ENCODE assay signal across 10 mouse cellular contexts in the genomic region with DNA sequence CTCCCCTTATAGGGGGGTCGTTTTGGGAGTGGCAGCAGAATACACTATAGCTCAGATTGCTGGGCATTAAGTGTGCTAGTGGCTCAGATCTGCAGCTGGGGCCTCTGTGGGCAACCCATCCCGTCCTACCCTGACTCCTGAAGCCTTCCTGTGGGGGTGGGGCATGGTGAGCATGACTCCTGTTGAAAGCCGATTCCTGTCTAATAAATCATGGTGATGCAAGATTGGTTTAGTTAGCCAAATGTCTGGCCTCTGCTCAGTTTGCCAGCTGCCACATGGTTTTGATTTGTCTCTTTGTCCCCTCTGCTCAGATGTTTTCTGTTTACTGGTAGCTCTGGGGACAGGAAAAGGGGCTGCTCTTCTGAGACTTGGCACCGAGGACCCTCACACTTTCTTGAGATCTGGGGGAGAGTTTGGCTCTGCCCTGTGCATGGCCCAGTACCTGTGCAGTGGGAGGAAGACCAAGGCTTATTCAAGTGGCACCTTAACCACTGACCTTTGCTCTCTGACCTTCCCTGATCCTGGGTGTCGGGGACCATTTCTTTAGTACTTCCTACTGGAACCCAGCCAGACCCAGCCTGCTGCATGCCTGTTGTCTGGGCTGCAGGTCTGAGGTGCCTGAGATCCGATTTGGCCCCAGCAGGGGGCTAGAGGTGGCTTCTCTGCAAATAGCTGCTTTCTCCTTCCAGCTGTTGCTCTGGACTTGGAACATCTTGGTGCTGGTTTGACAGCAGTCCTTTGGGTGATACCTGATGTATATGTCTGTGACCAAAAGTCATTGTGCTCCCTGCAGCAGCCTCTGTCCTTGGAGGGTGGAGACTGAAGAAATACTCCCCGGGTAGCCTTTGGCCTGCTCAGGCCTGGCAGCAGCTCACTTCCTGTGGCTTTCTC. TPM values are rescaled to one million over a fixed set of nuclear protein-coding genes. Genes with fewer than 3 reads are reported as not detected.
DNase-seq lines count a peak whose midpoint lies in the region; TF ChIP-seq lines count a peak whose summit lies in the region.
"Had no signal": no experiment of that assay in that cellular context is flagged by ENCODE, and none has a peak within 500 bp of the region (broad histone marks: within the 10 kb centered on the region; RNA-seq: fewer than 3 reads in every experiment).

No protein-coding gene starts in this region.

- no peaks in the 10 kb centered on the region for H3K4me1 ChIP-seq in thymus, adult 2 months (replicated peaks; ENCODE audit: control insufficient read depth, insufficient read depth, low read length)

- H3K27me3 ChIP-seq in thymus, adult 2 months (ENCODE audit: control insufficient read depth, insufficient read depth, low read length) = no peaks in the 10 kb centered on the region
- H3K27me3 ChIP-seq: hindbrain, embryonic 15.5 days had no signal

- 39% methylated on average over 7 of the region's 7 CpGs for whole genome bisulfite sequencing in thymus, adult 2 months

- TF ChIP-seq POLR2A in thymus, adult 2 months (IDR thresholded peaks at IDR 0.05; ENCODE audit: control insufficient read depth, extremely low read depth, insufficient read depth, low read length, poor library complexity) = no peak

- no peak overlapping the region for H3K4me3 ChIP-seq in thymus, adult 2 months (ENCODE audit: control insufficient read depth, insufficient read depth, low read length)
- H3K4me3 ChIP-seq: hindbrain, embryonic 15.5 days had no signal

- no peaks in the 10 kb centered on the region for H3K36me3 ChIP-seq in thymus, adult 2 months (ENCODE audit: control insufficient read depth, insufficient read depth, low read length)

- no peak overlapping the region for H3K27ac ChIP-seq in thymus, adult 2 months (ENCODE audit: control insufficient read depth, insufficient read depth, low read length)
- H3K27ac ChIP-seq: hindbrain, embryonic 15.5 days had no signal

- no peak for TF ChIP-seq CTCF in thymus, adult 2 months (IDR thresholded peaks at IDR 0.05; ENCODE audit: borderline replicate concordance, control insufficient read depth, extremely low read depth, insufficient read depth, low read length, poor library complexity)

- peak; percentile 49 for DNase-seq in cerebellum, adult 11-12 months
- DNase-seq in cerebellum, postnatal 36 days = no peak
- DNase-seq in urinary bladder, postnatal 25 days (ENCODE audit: low spot score) = peak; percentile 48
- DNase-seq in urinary bladder, postnatal 10 days (ENCODE audit: low spot score) = no peak
- peak; percentile 61 to 70 for DNase-seq in kidney, postnatal 36 days
- no peak for DNase-seq in right cerebral cortex, adult 2 months (ENCODE audit: low spot score in 2 of 2)
- DNase-seq in thymus, adult 2 months = no peak
- no peak for DNase-seq in cerebellum, adult 18-20 months

RNA-seq across cellular contexts. Expression of a gene that starts 4.4 kb away (rescaled TPM):
- 3.3 and 4.7 TPM in 2 replicates for polyA plus RNA-seq in thymus, adult 2 months (2012; rRNA removed)

RNA-seq across cellular contexts. Expression of a gene that starts 12.8 kb away (rescaled TPM):
- polyA plus RNA-seq in thymus, adult 2 months (2012; rRNA removed) = 41.4 and 58.7 TPM in 2 replicates

RNA-seq across cellular contexts. Expression of a gene that starts 30.8 kb away (rescaled TPM):
- polyA plus RNA-seq in thymus, adult 2 months (2012; rRNA removed) = 17.5 and 28.8 TPM in 2 replicates

RNA-seq across cellular contexts. Expression of a gene that starts 47.6 kb away (rescaled TPM):
- polyA plus RNA-seq in thymus, adult 2 months (2012; rRNA removed) = not detected in 2 replicates
- polyA plus RNA-seq: hindbrain, embryonic 15.5 days; neural tube, embryonic 14.5 days had no signal

RNA-seq across cellular contexts. Expression of a gene that starts 51.9 kb away (rescaled TPM):
- 35.3 and 40.2 TPM in 2 replicates for polyA plus RNA-seq in thymus, adult 2 months (2012; rRNA removed)

Comparison
In these comparisons a context has a peak if more than half of its experiments do, and no peak if none do; other contexts are left out.
1. DNase-seq: peak in cerebellum, adult 11-12 months (single experiment), urinary bladder, postnatal 25 days (single experiment) and kidney, postnatal 36 days (2 of 2); none in cerebellum, postnatal 36 days (0 of 2), urinary bladder, postnatal 10 days (single experiment), right cerebral cortex, adult 2 months (0 of 2), thymus, adult 2 months (single experiment) and cerebellum, adult 18-20 months (0 of 2).